Mouse (Mus musculus) liver, embryonic 13.5 days (tissue): ENCODE results near the gene H2al1h. TPM values are rescaled to one million over a fixed set of nuclear protein-coding genes. Genes with fewer than 3 reads are reported as not detected.
"Not testable (repeated sequence)": the region's sequence is repeated elsewhere in the genome, so short reads cannot be mapped to it uniquely, and the experiment has no call there.

Experiments used
- ATAC-seq: fragments of 200-750 bp; cut with Nextera tagmentation; 2 replicates; pipeline ENCODE4 v1.8.0; 2017; ENCODE audit warnings: low read depth, mild to moderate bottlenecking, moderate number of reproducible peaks, moderate library complexity
- DNase-seq: peaks from one replicate; pipeline ENCODE4 v3.0.0; 2022
- H3K27ac ChIP-seq: fragments of 300-500 bp; sonication (generic); 2 replicates; pipeline ENCODE4 v1.5.1; 2015; ENCODE audit warnings: moderate library complexity, mild to moderate bottlenecking, inconsistent platforms
- H3K27me3 ChIP-seq: fragments of 300-500 bp; sonication (generic); 2 replicates; pipeline ENCODE4 v1.6.1; 2015; ENCODE audit warnings: mild to moderate bottlenecking, inconsistent platforms
- H3K36me3 ChIP-seq: fragments of 300-500 bp; sonication (generic); 2 replicates; pipeline ENCODE4 v1.6.1; 2015; ENCODE audit warnings: mild to moderate bottlenecking, inconsistent platforms
- H3K4me1 ChIP-seq: fragments of 300-500 bp; sonication (generic); replicated peaks from 2 replicates; pipeline ENCODE4 v1.6.1; 2015; ENCODE audit warnings: inconsistent platforms
- H3K4me2 ChIP-seq: fragments of 300-500 bp; sonication (generic); 2 replicates; pipeline ENCODE4 v1.6.1; 2015; ENCODE audit warnings: inconsistent platforms, mild to moderate bottlenecking, moderate library complexity
- H3K4me3 ChIP-seq: fragments of 300-500 bp; sonication (generic); replicated peaks from 2 replicates; pipeline ENCODE4 v1.5.1; 2015; ENCODE audit warnings: mild to moderate bottlenecking, inconsistent platforms
- H3K9ac ChIP-seq: fragments of 300-500 bp; sonication (generic); 2 replicates; pipeline ENCODE4 v1.6.1; 2015; ENCODE audit warnings: mild to moderate bottlenecking, inconsistent platforms
- H3K9me3 ChIP-seq: fragments of 300-500 bp; sonication (generic); replicated peaks from 2 replicates; pipeline ENCODE4 v1.6.1; 2016; ENCODE audit warnings: inconsistent platforms
- WGBS: fragments of 180-500 bp; shearing (Covaris S2); methylation state at CpG from one replicate; pipeline ENCODE4 v1.1.7; 2015; ENCODE audit not compliant: insufficient replicate concordance; 5-methylcytosine and 5-hydroxymethylcytosine counted together
- polyA plus RNA-seq: library from polyadenylated mRNA; unstranded; fragments of >200 nt; fragmentation: Nextera tagmentation; extraction: Ambion mirVana; gene quantifications from 2 replicates; pipeline ENCODE4 v1.2.1, GENCODE M21; 2015

Gene H2al1h
- not detected in 2 replicates for polyA plus RNA-seq

GRCm38 (mm10) chrX:11321192-11321591 lies at the start of gene H2al1h:
Gene H2al1h (plus strand): TSS chrX:11321492.
- not testable (repeated sequence) for ATAC-seq, H3K4me1 ChIP-seq, DNase-seq, H3K36me3 ChIP-seq, H3K9ac ChIP-seq, H3K4me3 ChIP-seq, H3K9me3 ChIP-seq, H3K27me3 ChIP-seq, H3K27ac ChIP-seq, H3K4me2 ChIP-seq
- no CpG with 5 or more reads among the region's 6 CpGs for WGBS

- Histone ChIP-seq H3K9me3 (no peaks in the 10 kb centered on the region), H3K27ac (no peak overlapping the region), H3K9ac (no peak overlapping the region), H3K4me2 (no peak overlapping the region), H3K27me3 (no peaks in the 10 kb centered on the region), H3K4me3 (no peak overlapping the region), H3K36me3 (no peaks in the 10 kb centered on the region), H3K4me1 (no peaks in the 10 kb centered on the region)
- WGBS, result 49% methylated on average over 3 of the region's 3 CpGs
- DNase-seq (no peak), ATAC-seq (no peak)
Observed at GRCm38 (mm10) chrX:11273190-11273589, 48.1 kb upstream of the H2al1h start.

- WGBS, result 57% methylated on average over 6 of the region's 6 CpGs
- Histone ChIP-seq H3K9me3 (no peaks in the 10 kb centered on the region), H3K4me2 (no peak overlapping the region), H3K4me1 (no peaks in the 10 kb centered on the region), H3K9ac (no peak overlapping the region), H3K27ac (no peak overlapping the region), H3K36me3 (no peaks in the 10 kb centered on the region), H3K4me3 (no peak overlapping the region), H3K27me3 (no peaks in the 10 kb centered on the region)
- DNase-seq, result no peak
- ATAC-seq, result no peak
Observed at GRCm38 (mm10) chrX:11277083-11277482, 44.2 kb upstream of the H2al1h start.

- no peak overlapping the region for H3K4me3 ChIP-seq
- DNase-seq, result no peak
- H3K27ac ChIP-seq, result no peak overlapping the region
- H3K9me3 ChIP-seq, result no peaks in the 10 kb centered on the region
- H3K4me2 ChIP-seq, result no peak overlapping the region
- 39% methylated on average over 2 of the region's 2 CpGs for whole genome bisulfite sequencing
- H3K36me3 ChIP-seq, result no peaks in the 10 kb centered on the region
- H3K4me1 ChIP-seq, result no peaks in the 10 kb centered on the region
- no peak for ATAC-seq
- H3K27me3 ChIP-seq, result no peaks in the 10 kb centered on the region
- no peak overlapping the region for H3K9ac ChIP-seq
Observed at GRCm38 (mm10) chrX:11280741-11281140, 40.6 kb upstream of the H2al1h start.

- Histone ChIP-seq H3K27ac (no peak overlapping the region), H3K4me2 (no peak overlapping the region), H3K4me1 (no peaks in the 10 kb centered on the region), H3K4me3 (no peak overlapping the region), H3K9me3 (no peaks in the 10 kb centered on the region), H3K36me3 (no peaks in the 10 kb centered on the region), H3K27me3 (no peaks in the 10 kb centered on the region), H3K9ac (no peak overlapping the region)
- no peak for ATAC-seq
- 53% methylated on average over 14 of the region's 14 CpGs for WGBS
- no peak for DNase-seq
Observed at GRCm38 (mm10) chrX:11288306-11288882, 32.9 kb upstream of the H2al1h start.

GRCm38 (mm10) chrX:11289244-11289643 lies 32.0 kb upstream of the H2al1h start:
- 43% methylated on average over 4 of the region's 4 CpGs for WGBS
- Histone ChIP-seq H3K27ac (no peak overlapping the region), H3K4me3 (no peak overlapping the region), H3K9ac (no peak overlapping the region), H3K36me3 (no peaks in the 10 kb centered on the region), H3K4me1 (no peaks in the 10 kb centered on the region), H3K9me3 (no peaks in the 10 kb centered on the region), H3K27me3 (no peaks in the 10 kb centered on the region), H3K4me2 (no peak overlapping the region)
- DNase-seq, result no peak
- no peak for ATAC-seq

- not testable (repeated sequence) for DNase-seq, H3K4me2 ChIP-seq, ATAC-seq, H3K9ac ChIP-seq, H3K9me3 ChIP-seq, H3K36me3 ChIP-seq, H3K27me3 ChIP-seq, H3K4me3 ChIP-seq, H3K27ac ChIP-seq, H3K4me1 ChIP-seq
- no CpG with 5 or more reads among the region's 3 CpGs for WGBS
Observed at GRCm38 (mm10) chrX:11298957-11299356, 22.3 kb upstream of the H2al1h start, which contains the start of gene H2al1a. Gene H2al1a (plus strand): TSS chrX:11299257.

GRCm38 (mm10) chrX:11302132-11302531 lies 19.2 kb upstream of the H2al1h start, which contains the start of gene H2al1b:
Gene H2al1b (plus strand): TSS chrX:11302432.
- not testable (repeated sequence) for H3K27me3 ChIP-seq, H3K4me2 ChIP-seq, H3K9me3 ChIP-seq, H3K9ac ChIP-seq, H3K36me3 ChIP-seq, H3K4me3 ChIP-seq, H3K4me1 ChIP-seq, ATAC-seq, DNase-seq, H3K27ac ChIP-seq
- WGBS, result 88% methylated on average over 1 of the region's 3 CpGs

- not testable (repeated sequence) for H3K27ac ChIP-seq, H3K4me3 ChIP-seq, DNase-seq, H3K27me3 ChIP-seq, H3K9ac ChIP-seq, H3K4me1 ChIP-seq, H3K4me2 ChIP-seq, ATAC-seq, H3K36me3 ChIP-seq, H3K9me3 ChIP-seq
- 66% methylated on average over 2 of the region's 6 CpGs for WGBS
Observed at GRCm38 (mm10) chrX:11305355-11305754, 15.9 kb upstream of the H2al1h start, which contains the start of gene H2al1c. Gene H2al1c (plus strand): TSS chrX:11305655.

GRCm38 (mm10) chrX:11308524-11308923 lies 12.8 kb upstream of the H2al1h start, which contains the start of gene H2al1d:
Gene H2al1d (plus strand): TSS chrX:11308824.
- WGBS, result no CpG with 5 or more reads among the region's 6 CpGs
- H3K36me3 ChIP-seq, result not testable (repeated sequence)

GRCm38 (mm10) chrX:11311634-11312033 lies 9.7 kb upstream of the H2al1h start, which contains the start of gene H2al1e:
Gene H2al1e (plus strand): TSS chrX:11311934.
- H3K27me3 ChIP-seq, ATAC-seq, H3K4me1 ChIP-seq, H3K27ac ChIP-seq, DNase-seq, H3K4me3 ChIP-seq, H3K9me3 ChIP-seq, H3K36me3 ChIP-seq, H3K4me2 ChIP-seq, H3K9ac ChIP-seq: not testable (repeated sequence)
- WGBS, result no CpG with 5 or more reads among the region's 3 CpGs

More at GRCm38 (mm10) chrX:11308524-11308923, 12.8 kb upstream of the H2al1h start, which contains the start of gene H2al1d:
- not testable (repeated sequence) for ATAC-seq, H3K4me1 ChIP-seq, H3K4me3 ChIP-seq, H3K4me2 ChIP-seq, H3K9me3 ChIP-seq, DNase-seq, H3K27me3 ChIP-seq, H3K27ac ChIP-seq, H3K9ac ChIP-seq

GRCm38 (mm10) chrX:11314858-11315257 lies 6.4 kb upstream of the H2al1h start, which contains the start of gene H2al1f:
Gene H2al1f (plus strand): TSS chrX:11315158.
- not testable (repeated sequence) for H3K9me3 ChIP-seq, H3K36me3 ChIP-seq, H3K4me2 ChIP-seq, H3K27me3 ChIP-seq, H3K4me3 ChIP-seq, ATAC-seq, DNase-seq, H3K27ac ChIP-seq, H3K4me1 ChIP-seq, H3K9ac ChIP-seq
- no CpG with 5 or more reads among the region's 6 CpGs for WGBS
